Mouse (Mus musculus) midbrain, postnatal 0 days (tissue): ENCODE data around the gene Adcy5. TPM values are rescaled to one million over a fixed set of nuclear protein-coding genes. Genes with fewer than 3 reads are reported as not detected.

ENCODE experiments used
- ATAC-seq: fragments of 200-750 bp; cut with Nextera tagmentation; 2 replicates; pipeline ENCODE4 v1.8.0; 2017; ENCODE audit warnings: moderate number of reproducible peaks, mild to moderate bottlenecking, moderate TSS enrichment, moderate library complexity; ENCODE audit not compliant: low FRiP score
- DNase-seq: peaks from one replicate; pipeline ENCODE4 v3.0.0-alpha.2; 2015; ENCODE audit warnings: low spot score
- H3K27ac ChIP-seq: fragments of 300-500 bp; sonication (generic); 2 replicates; pipeline ENCODE4 v1.5.1; 2014; ENCODE audit warnings: low read depth, mild to moderate bottlenecking, low read length, mixed read lengths
- H3K27me3 ChIP-seq: fragments of 300-500 bp; sonication (generic); 2 replicates; pipeline ENCODE4 v1.6.1; 2014; ENCODE audit warnings: low read length, control low read depth, mixed read lengths; ENCODE audit not compliant: insufficient read depth
- H3K36me3 ChIP-seq: fragments of 300-500 bp; sonication (generic); 2 replicates; pipeline ENCODE4 v1.6.1; 2014; ENCODE audit warnings: low read length, control low read depth, mixed read lengths; ENCODE audit not compliant: insufficient read depth
- H3K4me1 ChIP-seq: fragments of 300-500 bp; sonication (generic); 2 replicates; pipeline ENCODE4 v1.6.1; 2014; ENCODE audit warnings: mild to moderate bottlenecking, control low read depth, antibody characterized with exemption, low read length, mixed read lengths; ENCODE audit not compliant: insufficient read depth
- H3K4me2 ChIP-seq: fragments of 300-500 bp; sonication (generic); 2 replicates; pipeline ENCODE4 v1.6.1; 2014; ENCODE audit warnings: low read depth, mild to moderate bottlenecking, low read length, mixed read lengths; ENCODE audit not compliant: poor library complexity, severe bottlenecking
- H3K4me3 ChIP-seq: fragments of 300-500 bp; sonication (generic); 2 replicates; pipeline ENCODE4 v1.5.1; 2014; ENCODE audit warnings: low read depth, mild to moderate bottlenecking, low read length, moderate library complexity
- H3K9ac ChIP-seq: fragments of 300-500 bp; sonication (generic); replicated peaks from 2 replicates; pipeline ENCODE4 v1.6.1; 2014; ENCODE audit warnings: mild to moderate bottlenecking, low read length, moderate library complexity, mixed read lengths; ENCODE audit not compliant: poor library complexity, severe bottlenecking
- H3K9me3 ChIP-seq: fragments of 300-500 bp; sonication (generic); 2 replicates; pipeline ENCODE4 v1.6.1; 2016; ENCODE audit warnings: low read length, control low read depth
- CTCF ChIP-seq: IDR thresholded peaks from 2 replicates; pipeline ENCODE4 v1.5.1; 2016; ENCODE audit warnings: antibody characterized with exemption, mild to moderate bottlenecking
- WGBS: fragments of 180-500 bp; shearing (Covaris S2); extraction: QIAGEN DNeasy Blood & Tissue Kit; methylation state at CpG from one replicate; pipeline ENCODE4 v1.1.7; 2014; 5-methylcytosine and 5-hydroxymethylcytosine counted together
- polyA plus RNA-seq: library from polyadenylated mRNA; unstranded; fragments of >200 nt; fragmentation: Nextera tagmentation; extraction: Ambion mirVana; gene quantifications from 2 replicates; pipeline ENCODE4 v1.2.1, GENCODE M21; 2015
- total RNA-seq: library from RNA; depleted of rRNA; stranded (reverse); fragments of >200 nt; gene quantifications from 2 replicates; pipeline ENCODE4 v1.2.3, GENCODE M21; 2014

Gene Adcy5
- total and polyA plus RNA-seq, 2 experiments from 2014 or later = 6.9 to 77.3 TPM

GRCm38 (mm10) chr16:35178516-35178915 is 23.8 kb downstream of the Adcy5 start:
- WGBS = 77% methylated on average over 3 of the region's 3 CpGs
- H3K27me3 ChIP-seq = no peaks in the 10 kb centered on the region
- DNase-seq (no peak), ATAC-seq (no peak)
- H3K9ac ChIP-seq = no peak overlapping the region
- no peak overlapping the region for H3K4me2 ChIP-seq
- TF ChIP-seq CTCF = no peak
- H3K9me3 ChIP-seq = no peaks in the 10 kb centered on the region
- H3K27ac ChIP-seq = no peak overlapping the region
- H3K4me1 ChIP-seq = no peaks in the 10 kb centered on the region
- H3K4me3 ChIP-seq = no peak overlapping the region
- H3K36me3 ChIP-seq = peaks cover 7% of the 10 kb centered on the region; the same call in 1 of the 2 replicates

GRCm38 (mm10) chr16:35179082-35179481 is 24.4 kb downstream of the Adcy5 start:
- no peak overlapping the region for H3K4me2 ChIP-seq
- DNase-seq (peak; percentile 31), ATAC-seq (no peak; the same call in 1 of the 2 replicates)
- no peak overlapping the region for H3K4me3 ChIP-seq
- 43% methylated on average over 8 of the region's 8 CpGs for WGBS
- H3K27me3 ChIP-seq = no peaks in the 10 kb centered on the region
- TF ChIP-seq CTCF = no peak
- no peaks in the 10 kb centered on the region for H3K4me1 ChIP-seq
- H3K27ac ChIP-seq = no peak overlapping the region
- no peak overlapping the region for H3K9ac ChIP-seq
- no peaks in the 10 kb centered on the region for H3K9me3 ChIP-seq
- H3K36me3 ChIP-seq = peaks cover 7% of the 10 kb centered on the region; the same call in 1 of the 2 replicates

- H3K36me3 ChIP-seq = peaks cover 7% of the 10 kb centered on the region; the same call in 1 of the 2 replicates
- DNase-seq = no peak
- WGBS = 75% methylated on average over 11 of the region's 11 CpGs
Observed at GRCm38 (mm10) chr16:35183161-35183560, 28.5 kb downstream of the Adcy5 start.

GRCm38 (mm10) chr16:35188111-35188510 is 33.4 kb downstream of the Adcy5 start:
- WGBS = 84% methylated on average over 4 of the region's 4 CpGs
- TF ChIP-seq CTCF = no peak

More at GRCm38 (mm10) chr16:35183161-35183560, 28.5 kb downstream of the Adcy5 start:
- H3K4me1 ChIP-seq = no peaks in the 10 kb centered on the region
- H3K9me3 ChIP-seq = no peaks in the 10 kb centered on the region
- no peak for ATAC-seq
- H3K4me2 ChIP-seq = no peak overlapping the region
- no peak overlapping the region for H3K9ac ChIP-seq
- no peaks in the 10 kb centered on the region for H3K27me3 ChIP-seq
- H3K4me3 ChIP-seq = no peak overlapping the region
- no peak for TF ChIP-seq CTCF
- no peak overlapping the region for H3K27ac ChIP-seq

GRCm38 (mm10) chr16:35189420-35190141 is 34.9 kb downstream of the Adcy5 start:
- DNase-seq (no peak), ATAC-seq (no peak)
- Histone ChIP-seq H3K27ac (no peak overlapping the region), H3K27me3 (no peaks in the 10 kb centered on the region), H3K4me2 (no peak overlapping the region), H3K9ac (no peak overlapping the region), H3K36me3 (no peaks in the 10 kb centered on the region), H3K4me1 (no peaks in the 10 kb centered on the region), H3K9me3 (no peaks in the 10 kb centered on the region), H3K4me3 (no peak overlapping the region)
- TF ChIP-seq CTCF = no peak
- 79% methylated on average over 11 of the region's 11 CpGs for WGBS

More at GRCm38 (mm10) chr16:35188111-35188510, 33.4 kb downstream of the Adcy5 start:
- DNase-seq = no peak
- Histone ChIP-seq H3K4me2 (no peak overlapping the region), H3K36me3 (no peaks in the 10 kb centered on the region), H3K9ac (no peak overlapping the region), H3K27me3 (no peaks in the 10 kb centered on the region), H3K4me3 (no peak overlapping the region), H3K4me1 (no peaks in the 10 kb centered on the region), H3K9me3 (no peaks in the 10 kb centered on the region), H3K27ac (no peak overlapping the region)
- ATAC-seq = no peak

- Histone ChIP-seq H3K27me3 (no peaks in the 10 kb centered on the region), H3K9me3 (no peaks in the 10 kb centered on the region), H3K4me3 (no peak overlapping the region), H3K4me2 (no peak overlapping the region), H3K4me1 (no peaks in the 10 kb centered on the region), H3K27ac (no peak overlapping the region), H3K9ac (no peak overlapping the region), H3K36me3 (no peaks in the 10 kb centered on the region)
- WGBS = 81% methylated on average over 7 of the region's 7 CpGs
- ATAC-seq (no peak), DNase-seq (no peak)
- TF ChIP-seq CTCF = no peak
Observed at GRCm38 (mm10) chr16:35190777-35191176, 36.1 kb downstream of the Adcy5 start.
